Mouse (Mus musculus): ENCODE measurements at regions not wholly inside any gene's neighbourhood (a gene's known extent, or its start where the extent isn't known, plus 50 kb on each side); places are given as distances from the start of the nearest gene placed in this dataset.

GRCm38 (mm10) chr13:59934093-59934492, 111.1 kb upstream of the Tut7 start:
- WGBS = 79% methylated on average over 1 of the region's 1 CpGs
- Histone ChIP-seq H3K27me3 (ENCODE audit: control insufficient read depth, insufficient read depth, low read length) (no peaks in the 10 kb centered on the region), H3K9me3 (ENCODE audit: control insufficient read depth, low read length) (no peaks in the 10 kb centered on the region), H3K27ac (replicated peaks) (no peak overlapping the region), H3K4me2 (replicated peaks; ENCODE audit: low read depth) (no peak overlapping the region), H3K36me3 (ENCODE audit: control insufficient read depth, insufficient read depth, low read length) (no peaks in the 10 kb centered on the region), H3K4me1 (replicated peaks; ENCODE audit: control insufficient read depth, insufficient read depth) (no peaks in the 10 kb centered on the region), H3K4me3 (ENCODE audit: low read depth, low read length) (no peak overlapping the region), H3K9ac (ENCODE audit: low read length) (no peak overlapping the region)
- TF ChIP-seq EP300 (optimal IDR thresholded peaks at IDR 0.05) = no peak
- TF ChIP-seq CTCF (IDR thresholded peaks at IDR 0.05; ENCODE audit: low read depth) = no peak
- DNase-seq (ENCODE audit: low spot score) (no peak), ATAC-seq (ENCODE audit: low FRiP score, low TSS enrichment) (no peak)

GRCm38 (mm10) chr13:59927379-59928111, 104.6 kb upstream of the Tut7 start:
- Histone ChIP-seq H3K36me3 (ENCODE audit: control insufficient read depth, insufficient read depth, low read length) (no peaks in the 10 kb centered on the region), H3K27ac (replicated peaks) (no peak overlapping the region), H3K27me3 (ENCODE audit: control insufficient read depth, insufficient read depth, low read length) (no peaks in the 10 kb centered on the region), H3K4me3 (ENCODE audit: low read depth, low read length) (no peak overlapping the region), H3K4me2 (replicated peaks; ENCODE audit: low read depth) (no peak overlapping the region), H3K9ac (ENCODE audit: low read length) (no peak overlapping the region), H3K9me3 (ENCODE audit: control insufficient read depth, low read length) (no peaks in the 10 kb centered on the region), H3K4me1 (replicated peaks; ENCODE audit: control insufficient read depth, insufficient read depth) (no peaks in the 10 kb centered on the region)
- DNase-seq (ENCODE audit: low spot score) (no peak), ATAC-seq (ENCODE audit: low FRiP score, low TSS enrichment) (no peak)
- WGBS = 54% methylated on average over 12 of the region's 12 CpGs
- no peak for TF ChIP-seq EP300 (optimal IDR thresholded peaks at IDR 0.05)
- no peak; the same call in 1 of the 2 replicates for TF ChIP-seq CTCF (IDR thresholded peaks at IDR 0.05; ENCODE audit: low read depth)

GRCm38 (mm10) chr13:59925845-59926481, 103.0 kb upstream of the Tut7 start:
- DNase-seq (ENCODE audit: low spot score) (no peak), ATAC-seq (ENCODE audit: low FRiP score, low TSS enrichment) (no peak)
- Histone ChIP-seq H3K36me3 (ENCODE audit: control insufficient read depth, insufficient read depth, low read length) (no peaks in the 10 kb centered on the region), H3K9ac (ENCODE audit: low read length) (no peak overlapping the region), H3K27ac (replicated peaks) (no peak overlapping the region), H3K4me2 (replicated peaks; ENCODE audit: low read depth) (no peak overlapping the region), H3K4me1 (replicated peaks; ENCODE audit: control insufficient read depth, insufficient read depth) (no peaks in the 10 kb centered on the region), H3K4me3 (ENCODE audit: low read depth, low read length) (no peak overlapping the region), H3K27me3 (ENCODE audit: control insufficient read depth, insufficient read depth, low read length) (no peaks in the 10 kb centered on the region), H3K9me3 (ENCODE audit: control insufficient read depth, low read length) (no peaks in the 10 kb centered on the region)
- TF ChIP-seq EP300 (optimal IDR thresholded peaks at IDR 0.05) (no peak), CTCF (IDR thresholded peaks at IDR 0.05; ENCODE audit: low read depth) (no peak)
- WGBS = 73% methylated on average over 9 of the region's 9 CpGs

GRCm38 (mm10) chr13:59917185-59917584, 94.2 kb upstream of the Tut7 start:
- no peak overlapping the region for H3K4me2 ChIP-seq (replicated peaks; ENCODE audit: low read depth)
- no peak overlapping the region for H3K27ac ChIP-seq (replicated peaks)
- H3K4me3 ChIP-seq (ENCODE audit: low read depth, low read length) = no peak overlapping the region
- no peaks in the 10 kb centered on the region for H3K36me3 ChIP-seq (ENCODE audit: control insufficient read depth, insufficient read depth, low read length)
- no peak for TF ChIP-seq EP300 (optimal IDR thresholded peaks at IDR 0.05)
- no peak for TF ChIP-seq CTCF (IDR thresholded peaks at IDR 0.05; ENCODE audit: low read depth)
- no peaks in the 10 kb centered on the region for H3K4me1 ChIP-seq (replicated peaks; ENCODE audit: control insufficient read depth, insufficient read depth)
- 87% methylated on average over 5 of the region's 5 CpGs for WGBS
- no peak overlapping the region for H3K9ac ChIP-seq (ENCODE audit: low read length)
- no peaks in the 10 kb centered on the region for H3K9me3 ChIP-seq (ENCODE audit: control insufficient read depth, low read length)
- ATAC-seq (ENCODE audit: low FRiP score, low TSS enrichment) (no peak), DNase-seq (ENCODE audit: low spot score) (no peak)
- no peaks in the 10 kb centered on the region for H3K27me3 ChIP-seq (ENCODE audit: control insufficient read depth, insufficient read depth, low read length)

GRCm38 (mm10) chr13:59916166-59917044, 93.5 kb upstream of the Tut7 start:
- H3K36me3 ChIP-seq (ENCODE audit: control insufficient read depth, insufficient read depth, low read length) = no peaks in the 10 kb centered on the region
- ATAC-seq (ENCODE audit: low FRiP score, low TSS enrichment) (no peak), DNase-seq (ENCODE audit: low spot score) (no peak)
- TF ChIP-seq CTCF (IDR thresholded peaks at IDR 0.05; ENCODE audit: low read depth) = no peak
- no peak for TF ChIP-seq EP300 (optimal IDR thresholded peaks at IDR 0.05)
- H3K9ac ChIP-seq (ENCODE audit: low read length) = no peak overlapping the region
- no peak overlapping the region for H3K4me2 ChIP-seq (replicated peaks; ENCODE audit: low read depth)
- 63% methylated on average over 22 of the region's 22 CpGs for WGBS
- H3K9me3 ChIP-seq (ENCODE audit: control insufficient read depth, low read length) = no peaks in the 10 kb centered on the region
- no peaks in the 10 kb centered on the region for H3K27me3 ChIP-seq (ENCODE audit: control insufficient read depth, insufficient read depth, low read length)
- H3K4me1 ChIP-seq (replicated peaks; ENCODE audit: control insufficient read depth, insufficient read depth) = no peaks in the 10 kb centered on the region
- no peak overlapping the region for H3K4me3 ChIP-seq (ENCODE audit: low read depth, low read length)
- H3K27ac ChIP-seq (replicated peaks) = no peak overlapping the region
